Mouse (Mus musculus) small intestine, adult 2 months (tissue): ENCODE data around the gene Cdca7l.

Experiments
- CTCF ChIP-seq: fragments of 200-500 bp; IDR thresholded peaks from 2 replicates; pipeline ENCODE4 v1.5.1; 2012; ENCODE audit warnings: low read depth, mild to moderate bottlenecking, control low read depth, inconsistent platforms, low read length, moderate library complexity, mixed read lengths; ENCODE audit not compliant: insufficient replicate concordance, insufficient read length; ENCODE audit errors: extremely low read depth
- POLR2A ChIP-seq: fragments of 200-500 bp; IDR thresholded peaks from 2 replicates; pipeline ENCODE4 v1.6.1; 2012; ENCODE audit warnings: low read depth, mild to moderate bottlenecking, control low read depth, inconsistent platforms, low read length, moderate library complexity

GRCm38 (mm10) chr12:117850472-117850871, 46.4 kb downstream of the Cdca7l start:
- TF ChIP-seq POLR2A (no peak), CTCF (no peak)
